In the genomic region with DNA sequence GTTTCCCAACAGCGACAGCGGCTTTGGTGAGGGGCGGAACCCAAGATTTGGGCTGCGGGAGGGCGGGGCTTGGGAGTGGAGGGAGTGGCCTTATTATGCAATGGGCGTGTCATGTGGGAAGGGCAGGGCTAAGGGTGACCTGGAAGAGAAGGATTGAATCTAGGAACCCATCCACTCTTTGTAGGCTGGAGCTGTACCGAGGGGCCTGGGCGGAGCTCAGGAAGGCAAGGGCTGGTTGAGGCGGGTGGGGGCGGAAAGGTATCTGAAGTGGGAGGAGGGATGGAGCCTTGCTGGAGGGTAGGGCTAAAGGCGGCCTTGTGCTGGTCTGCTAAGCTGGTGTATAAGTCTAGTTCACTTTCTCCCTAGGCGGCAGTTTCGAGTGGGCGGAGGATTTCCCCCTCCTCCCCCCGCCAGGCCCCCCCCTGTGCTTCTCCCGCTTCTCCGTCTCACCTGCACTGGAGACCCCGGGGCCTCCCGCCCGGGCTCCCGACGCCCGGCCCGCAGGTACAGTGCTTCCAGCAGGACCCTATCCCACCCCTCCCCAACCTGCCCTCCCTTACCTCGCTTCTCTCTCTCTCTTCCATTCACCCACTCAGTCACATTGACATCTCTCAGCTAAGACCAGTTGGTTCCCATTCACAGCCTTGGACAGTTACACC, we compare ENCODE assay signal across 8 mouse cellular contexts. TPM values are rescaled to one million over a fixed set of nuclear protein-coding genes. Genes with fewer than 3 reads are reported as not detected.
DNase-seq lines count a peak whose midpoint lies in the region; ATAC-seq lines count a peak whose summit lies in the region.

No protein-coding gene starts in this region.

- H3K36me3 ChIP-seq in forebrain, embryonic 16.5 days (ENCODE audit: control insufficient read depth, insufficient read depth), result peaks cover 12% of the 10 kb centered on the region; the same call in 1 of the 2 replicates

- no peaks in the 10 kb centered on the region for H3K9me3 ChIP-seq in forebrain, embryonic 16.5 days (ENCODE audit: control insufficient read depth, low read length)

- peaks cover 18% of the 10 kb centered on the region for H3K4me1 ChIP-seq in forebrain, embryonic 16.5 days (replicated peaks; ENCODE audit: control insufficient read depth, insufficient read depth, low read length)

- H3K27me3 ChIP-seq in forebrain, embryonic 16.5 days (replicated peaks; ENCODE audit: control insufficient read depth, insufficient read depth, low read length), result no peaks in the 10 kb centered on the region

- no peak overlapping the region for H3K9ac ChIP-seq in forebrain, embryonic 16.5 days (replicated peaks; ENCODE audit: low read depth, low read length)

- DNase-seq in adrenal gland, postnatal 10 days, result peak; percentile 67
- DNase-seq in adrenal gland, adult 8-10 months, result no peak
- peak; percentile 78 for DNase-seq in WW6 (ENCODE audit: low read depth, low spot score)
- DNase-seq in kidney, postnatal 36 days, result peak; percentile 59 to 66
- DNase-seq in thymus, postnatal 25 days, result peak; percentile 31
- DNase-seq in gastrocnemius, postnatal 4 days (ENCODE audit: low spot score in 2 of 2), result no peak

- 0 out of 2 replicates have a peak, but pooled peaks have one; percentile 5 for ATAC-seq in forebrain, embryonic 16.5 days
- peak; percentile 78 for ATAC-seq in megakaryocyte progenitor cell, adult 5-6 weeks (replicated peaks; ENCODE audit: poor library complexity)

- 34% methylated on average over 16 of the region's 25 CpGs for WGBS in forebrain, embryonic 16.5 days

- H3K4me3 ChIP-seq in forebrain, embryonic 16.5 days (replicated peaks; ENCODE audit: low read length), result no peak overlapping the region

- no peak overlapping the region for H3K4me2 ChIP-seq in forebrain, embryonic 16.5 days (ENCODE audit: low read length)

- no peak overlapping the region for H3K27ac ChIP-seq in forebrain, embryonic 16.5 days (ENCODE audit: low read length)

RNA-seq across cellular contexts. Expression of gene Cyth2, which starts 13.7 kb away (rescaled TPM):
- total RNA-seq in adrenal gland, postnatal 10 days (2021), result 100 to 1,000 TPM in 1 of 2 experiments, 10 to 100 TPM in 1; 88.5 to 107 TPM
- 100 to 1,000 TPM; 112 to 140 (median 122) TPM for total RNA-seq in adrenal gland, adult 8-10 months (2022)
- polyA plus RNA-seq in forebrain, embryonic 16.5 days (2015; fragmentation: Nextera tagmentation; extraction: Ambion mirVana), result 327 and 379 TPM in 2 replicates
- total RNA-seq in megakaryocyte progenitor cell, adult 5-6 weeks (2015), result 17.9 and 26.3 TPM in 2 replicates
- total RNA-seq in megakaryocyte progenitor cell, adult 5-6 weeks (2017), result 32.4 and 34.5 TPM in 2 replicates
- 10 to 100 TPM; 56.1 to 61.5 TPM for total RNA-seq in gastrocnemius, postnatal 4 days (2021)

RNA-seq across cellular contexts. Expression of gene Sult2b1, which starts 16.2 kb away (rescaled TPM):
- total RNA-seq in adrenal gland, postnatal 10 days (2021), result under 1 TPM; 0.39 to 0.45 TPM
- 1 to 10 TPM in 2 of 4 experiments, under 1 TPM in 2; 0.52 to 4.5 (median 1.8) TPM for total RNA-seq in adrenal gland, adult 8-10 months (2022)
- 5.5 and 7.1 TPM in 2 replicates for polyA plus RNA-seq in forebrain, embryonic 16.5 days (2015; fragmentation: Nextera tagmentation; extraction: Ambion mirVana)
- 1.2 and 1.7 TPM in 2 replicates for total RNA-seq in megakaryocyte progenitor cell, adult 5-6 weeks (2015)
- total RNA-seq in megakaryocyte progenitor cell, adult 5-6 weeks (2017), result 1.9 and 6.4 TPM in 2 replicates
- under 1 TPM in 1 of 2 experiments, not detected in 1; 0.60 TPM for total RNA-seq in gastrocnemius, postnatal 4 days (2021)

RNA-seq across cellular contexts. Expression of gene Lmtk3, which starts 17.1 kb away (rescaled TPM):
- 1 to 10 TPM; 4.2 to 8.3 TPM for total RNA-seq in adrenal gland, postnatal 10 days (2021)
- 10 to 100 TPM in 3 of 4 experiments, 1 to 10 TPM in 1; 8.9 to 24.9 (median 15.5) TPM for total RNA-seq in adrenal gland, adult 8-10 months (2022)
- 18.9 and 26.4 TPM in 2 replicates for polyA plus RNA-seq in forebrain, embryonic 16.5 days (2015; fragmentation: Nextera tagmentation; extraction: Ambion mirVana)
- total RNA-seq in megakaryocyte progenitor cell, adult 5-6 weeks (2015), result 0.07 TPM in 2 replicates
- not detected in 2 replicates for total RNA-seq in megakaryocyte progenitor cell, adult 5-6 weeks (2017)
- under 1 TPM; 0.54 to 0.65 TPM for total RNA-seq in gastrocnemius, postnatal 4 days (2021)

RNA-seq across cellular contexts. Expression of gene Kcnj14, which starts 23.9 kb away (rescaled TPM):
- under 1 TPM; 0.24 to 0.51 TPM for total RNA-seq in adrenal gland, postnatal 10 days (2021)
- total RNA-seq in adrenal gland, adult 8-10 months (2022), result under 1 TPM; 0.17 to 0.65 (median 0.36) TPM
- 0.85 and 1.1 TPM in 2 replicates for polyA plus RNA-seq in forebrain, embryonic 16.5 days (2015; fragmentation: Nextera tagmentation; extraction: Ambion mirVana)
- total RNA-seq in megakaryocyte progenitor cell, adult 5-6 weeks (2015), result 0.05 TPM in 2 replicates
- not detected in 2 replicates for total RNA-seq in megakaryocyte progenitor cell, adult 5-6 weeks (2017)
- total RNA-seq in gastrocnemius, postnatal 4 days (2021), result under 1 TPM; 0.39 TPM

RNA-seq across cellular contexts. Expression of gene Grwd1, which starts 30.1 kb away (rescaled TPM):
- total RNA-seq in adrenal gland, postnatal 10 days (2021), result 10 to 100 TPM; 23.7 to 27.5 TPM
- 10 to 100 TPM; 24.8 to 31.5 (median 30.0) TPM for total RNA-seq in adrenal gland, adult 8-10 months (2022)
- polyA plus RNA-seq in forebrain, embryonic 16.5 days (2015; fragmentation: Nextera tagmentation; extraction: Ambion mirVana), result 45.3 and 46.1 TPM in 2 replicates
- total RNA-seq in megakaryocyte progenitor cell, adult 5-6 weeks (2015), result 22.6 and 25.1 TPM in 2 replicates
- 24.2 and 26.9 TPM in 2 replicates for total RNA-seq in megakaryocyte progenitor cell, adult 5-6 weeks (2017)
- 10 to 100 TPM; 17.4 to 18.0 TPM for total RNA-seq in gastrocnemius, postnatal 4 days (2021)

Comparison
In these comparisons a context has a peak if more than half of its experiments do, and no peak if none do; other contexts are left out.
1. DNase-seq: peak in adrenal gland, postnatal 10 days (single experiment), WW6 (single experiment), kidney, postnatal 36 days (2 of 2) and thymus, postnatal 25 days (single experiment); none in adrenal gland, adult 8-10 months (single experiment) and gastrocnemius, postnatal 4 days (0 of 2).